Mouse (Mus musculus) limb, embryonic 14.5 days (tissue): Measurements from ENCODE around the gene Kdelc1. TPM values are rescaled to one million over a fixed set of nuclear protein-coding genes. Genes with fewer than 3 reads are reported as not detected.

ENCODE experiments used
- ATAC-seq: fragments of 200-750 bp; cut with Nextera tagmentation; 2 replicates; pipeline ENCODE4 v1.8.0; 2017; ENCODE audit warnings: low read depth, moderate number of reproducible peaks, moderate TSS enrichment; ENCODE audit not compliant: low FRiP score
- DNase-seq: peaks from one replicate; pipeline ENCODE4 v3.0.0-alpha.2; 2015; ENCODE audit warnings: low spot score
- H3K27ac ChIP-seq: fragments of 300-500 bp; sonication (generic); replicated peaks from 2 replicates; pipeline ENCODE4 v1.5.1; 2014; ENCODE audit warnings: low read depth, mild to moderate bottlenecking, low read length, moderate library complexity, mixed read lengths
- H3K27me3 ChIP-seq: fragments of 300-500 bp; sonication (generic); 2 replicates; pipeline ENCODE4 v1.6.1; 2014; ENCODE audit warnings: low read length, mixed read lengths; ENCODE audit not compliant: control insufficient read depth, insufficient read depth
- H3K36me3 ChIP-seq: fragments of 300-500 bp; sonication (generic); 2 replicates; pipeline ENCODE4 v1.6.1; 2014; ENCODE audit warnings: mild to moderate bottlenecking, low read length, moderate library complexity, mixed read lengths; ENCODE audit not compliant: control insufficient read depth, insufficient read depth
- H3K4me1 ChIP-seq: fragments of 300-500 bp; sonication (generic); 2 replicates; pipeline ENCODE4 v1.6.1; 2014; ENCODE audit warnings: antibody characterized with exemption, low read length, mixed read lengths; ENCODE audit not compliant: control insufficient read depth, insufficient read depth
- H3K4me2 ChIP-seq: fragments of 300-500 bp; sonication (generic); replicated peaks from 2 replicates; pipeline ENCODE4 v1.6.1; 2014; ENCODE audit warnings: low read depth, mild to moderate bottlenecking, low read length, moderate library complexity; ENCODE audit not compliant: severe bottlenecking
- H3K4me3 ChIP-seq: fragments of 300-500 bp; sonication (generic); replicated peaks from 2 replicates; pipeline ENCODE4 v1.5.1; 2014; ENCODE audit warnings: low read length
- H3K9ac ChIP-seq: fragments of 300-500 bp; sonication (generic); 2 replicates; pipeline ENCODE4 v1.6.1; 2014; ENCODE audit warnings: mild to moderate bottlenecking, low read depth, low read length, moderate library complexity; ENCODE audit not compliant: severe bottlenecking
- H3K9me3 ChIP-seq: fragments of 300-500 bp; sonication (generic); 2 replicates; pipeline ENCODE4 v1.6.1; 2016; ENCODE audit warnings: low read length; ENCODE audit not compliant: control insufficient read depth
- POLR2A ChIP-seq: fragments of 200-500 bp; IDR thresholded peaks from 2 replicates; pipeline ENCODE4 v1.8.0; 2012; ENCODE audit warnings: inconsistent platforms, mild to moderate bottlenecking, moderate library complexity, borderline replicate concordance; ENCODE audit not compliant: insufficient read depth, insufficient read length; ENCODE audit errors: extremely low read depth
- WGBS: fragments of 180-500 bp; shearing (Covaris S2); extraction: QIAGEN DNeasy Blood & Tissue Kit; methylation state at CpG from one replicate; pipeline ENCODE4 v1.1.7; 2014; 5-methylcytosine and 5-hydroxymethylcytosine counted together
- polyA plus RNA-seq, 2 experiments: library from polyadenylated mRNA; depleted of rRNA in 1 of 2; stranded (reverse) in 1 of 2; unstranded in 1 of 2; fragments of >200 nt; fragmentation: Nextera tagmentation in 1 of 2; extraction: Ambion mirVana in 1 of 2; gene quantifications; 2 replicates each; pipeline versions ENCODE4 v1.2.1 to v1.2.3; 2012 to 2014

The Kdelc1 gene
- polyA plus RNA-seq, 2 experiments, result 68.3 to 69.7 TPM

- ATAC-seq, result no peak
- 94% methylated on average over 6 of the region's 6 CpGs for WGBS
- no peaks in the 10 kb centered on the region for H3K9me3 ChIP-seq
- no peaks in the 10 kb centered on the region for H3K4me1 ChIP-seq
- no peak overlapping the region for H3K4me3 ChIP-seq
- no peak for DNase-seq
- no peak overlapping the region for H3K27ac ChIP-seq
- H3K27me3 ChIP-seq, result no peaks in the 10 kb centered on the region
- no peak for TF ChIP-seq POLR2A
- no peak overlapping the region for H3K9ac ChIP-seq
- no peak overlapping the region for H3K4me2 ChIP-seq
- no peaks in the 10 kb centered on the region for H3K36me3 ChIP-seq
These were observed 55.2 kb downstream of the Kdelc1 start for GRCm38 (mm10) chr1:44063439-44063838.

GRCm38 (mm10) chr1:44061836-44062235, 56.8 kb downstream of the Kdelc1 start, which contains the start of gene Gm8251:
Gm8251 (minus strand) TSS chr1:44061936.
- no peaks in the 10 kb centered on the region for H3K36me3 ChIP-seq
- H3K4me2 ChIP-seq, result no peak within 1 kb of the TSS
- no peak within 1 kb of the TSS for H3K27ac ChIP-seq
- no peak for DNase-seq
- TF ChIP-seq POLR2A, result no peak
- H3K9ac ChIP-seq, result no peak within 1 kb of the TSS
- ATAC-seq, result no peak
- H3K4me3 ChIP-seq, result no peak within 1 kb of the TSS
- H3K27me3 ChIP-seq, result no peaks in the 10 kb centered on the region
- no peaks in the 10 kb centered on the region for H3K9me3 ChIP-seq
- WGBS, result 90% methylated on average over 2 of the region's 2 CpGs
- H3K4me1 ChIP-seq, result no peaks in the 10 kb centered on the region

DNA sequence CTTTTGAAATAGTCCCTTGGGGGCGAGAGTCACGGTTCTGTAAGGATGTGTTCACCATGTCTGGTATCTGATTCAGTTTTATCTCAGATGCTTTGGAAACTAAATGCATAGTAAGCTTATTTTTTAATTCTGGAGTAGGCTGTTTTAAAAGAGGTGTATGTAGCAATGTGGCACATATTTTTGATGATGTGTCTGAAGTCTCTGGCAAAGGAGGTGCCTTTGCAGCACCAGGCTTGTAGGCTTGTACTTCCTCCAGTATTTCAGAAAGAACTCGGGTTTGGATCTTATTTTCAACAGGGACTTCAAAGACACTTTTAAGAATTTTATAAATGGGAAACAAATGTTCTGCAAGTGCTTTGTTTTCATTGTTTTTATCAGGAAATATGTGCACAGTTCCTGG, 60.8 kb downstream of the Kdelc1 start:
- H3K27me3 ChIP-seq, result no peaks in the 10 kb centered on the region
- H3K4me1 ChIP-seq, result no peaks in the 10 kb centered on the region
- no peak overlapping the region for H3K27ac ChIP-seq
- no peak overlapping the region for H3K4me2 ChIP-seq
- H3K9ac ChIP-seq, result no peak overlapping the region
- no peak for DNase-seq
- no peak for TF ChIP-seq POLR2A
- no peaks in the 10 kb centered on the region for H3K36me3 ChIP-seq
- H3K4me3 ChIP-seq, result no peak overlapping the region
- ATAC-seq, result no peak
- 68% methylated on average over 3 of the region's 3 CpGs for WGBS
- H3K9me3 ChIP-seq, result no peaks in the 10 kb centered on the region

Other genes starting within 250 kb of the Kdelc1 start
- 23.4 and 27.3 TPM in 2 replicates for gene Tpp2, start 185.2 kb downstream of the Kdelc1 start, polyA plus RNA-seq (2012; rRNA removed)
- gene Tpp2, start 185.2 kb downstream of the Kdelc1 start, polyA plus RNA-seq (2014; fragmentation: Nextera tagmentation; extraction: Ambion mirVana), result 49.6 and 53.0 TPM in 2 replicates
- 0.33 and 0.62 TPM in 2 replicates for gene Mettl21c, start 98.8 kb downstream of the Kdelc1 start, polyA plus RNA-seq (2012; rRNA removed)
- gene Mettl21c, start 98.8 kb downstream of the Kdelc1 start, polyA plus RNA-seq (2014; fragmentation: Nextera tagmentation; extraction: Ambion mirVana), result 0.61 and 1.4 TPM in 2 replicates
- gene Gm8251, start 56.9 kb downstream of the Kdelc1 start, polyA plus RNA-seq (2012; rRNA removed), result 0.10 and 0.19 TPM in 2 replicates
- gene Gm8251, start 56.9 kb downstream of the Kdelc1 start, polyA plus RNA-seq (2014; fragmentation: Nextera tagmentation; extraction: Ambion mirVana), result 0.08 and 0.11 TPM in 2 replicates
- gene Tex30, start 16.4 kb downstream of the Kdelc1 start, polyA plus RNA-seq (2012; rRNA removed), result 29.8 and 31.5 TPM in 2 replicates
- 71.7 and 73.2 TPM in 2 replicates for gene Tex30, start 16.4 kb downstream of the Kdelc1 start, polyA plus RNA-seq (2014; fragmentation: Nextera tagmentation; extraction: Ambion mirVana)
- gene Bivm, start 149 bp upstream of the Kdelc1 start, polyA plus RNA-seq (2012; rRNA removed), result 13.3 and 15.3 TPM in 2 replicates
- gene Bivm, start 149 bp upstream of the Kdelc1 start, polyA plus RNA-seq (2014; fragmentation: Nextera tagmentation; extraction: Ambion mirVana), result 17.9 and 19.5 TPM in 2 replicates
- gene Ercc5, start 28.9 kb upstream of the Kdelc1 start, polyA plus RNA-seq (2012; rRNA removed), result 18.4 and 23.4 TPM in 2 replicates
- 25.2 and 28.2 TPM in 2 replicates for gene Ercc5, start 28.9 kb upstream of the Kdelc1 start, polyA plus RNA-seq (2014; fragmentation: Nextera tagmentation; extraction: Ambion mirVana)
- 0.03 and 0.04 TPM in 2 replicates for gene Mettl21e, start 100.2 kb upstream of the Kdelc1 start, polyA plus RNA-seq (2012; rRNA removed)
- gene Mettl21e, start 100.2 kb upstream of the Kdelc1 start, polyA plus RNA-seq (2014; fragmentation: Nextera tagmentation; extraction: Ambion mirVana), result 0.08 TPM in 1 of 2 replicates, not detected in the other